Mouse (Mus musculus) E14TG2a.4 (cell line): Measurements from ENCODE around the gene Trmo.

Source experiments
- CTCF ChIP-seq: conservative IDR thresholded peaks from 2 replicates; pipeline ENCODE4 v1.5.1; 2014; ENCODE audit warnings: low read length
- NANOG ChIP-seq: IDR thresholded peaks from 2 replicates; pipeline ENCODE4 v1.6.1; 2014; ENCODE audit warnings: borderline replicate concordance, low read length, mixed read lengths
- POU5F1 ChIP-seq: IDR thresholded peaks from 2 replicates; pipeline ENCODE4 v1.6.1; 2014; ENCODE audit warnings: low read length, borderline replicate concordance

DNA sequence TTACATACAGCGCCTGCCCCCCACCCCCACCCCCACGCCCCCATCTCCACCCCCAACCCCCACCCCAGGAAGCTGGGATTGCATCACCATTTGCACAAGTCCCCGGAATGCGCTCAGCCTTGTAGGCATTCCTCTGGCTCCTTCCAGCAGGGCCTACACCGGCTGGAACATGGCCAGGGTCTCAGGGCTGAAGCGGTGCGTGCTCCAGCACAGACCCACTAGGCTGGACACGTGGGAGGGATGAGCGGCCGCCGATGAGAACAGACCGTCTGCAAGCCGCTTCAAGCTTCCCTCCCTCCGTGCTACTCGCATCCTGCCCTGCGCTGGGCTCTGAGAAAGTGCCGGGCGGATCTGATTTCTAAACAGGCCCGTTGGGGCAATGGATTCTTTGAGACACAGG, 18.2 kb downstream of the Trmo start:
- TF ChIP-seq CTCF (no peak), NANOG (no peak), POU5F1 (no peak)
